Mouse (Mus musculus) adrenal gland (tissue): ENCODE measurements around the gene Gm10663.

Experiments used
- intact Hi-C: fragments of 180-260 bp; cut with DNase I; formaldehyde crosslinking; loops from one replicate; pipeline ENCODE4 v1.15.1; 2025
- microRNA-seq, 2 experiments: library from miRNA; unstranded; fragments of <30 nt; microRNA quantifications; one replicate each; pipeline ENCODE4; 2019

The Gm10663 gene

GRCm38 (mm10) chr8:65085680-65086079 lies 10.8 kb downstream of the Gm10663 start:
- intact Hi-C loops = no loop called here

DNA sequence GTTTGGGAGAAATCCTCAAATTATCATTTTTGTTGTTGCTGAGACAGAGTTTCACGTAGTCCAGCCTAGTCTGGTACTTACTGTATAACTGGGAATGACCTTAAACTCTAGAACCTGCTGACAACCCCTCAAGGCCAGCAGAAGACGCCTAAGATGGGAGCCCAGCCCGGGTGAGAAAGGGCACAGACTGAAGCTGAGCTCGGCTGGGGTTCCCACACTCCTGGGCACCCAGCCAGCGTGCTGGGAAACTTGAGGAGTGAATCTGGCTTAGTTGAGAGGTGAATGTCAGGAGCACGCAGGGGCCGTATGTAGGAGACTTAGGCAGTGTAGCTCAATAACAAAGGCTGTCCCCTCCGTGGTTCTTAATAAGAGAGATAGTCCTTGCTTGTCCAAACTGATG lies 12.9 kb downstream of the Gm10663 start:
- intact Hi-C loops = no loop called here

- intact Hi-C loops = no loop called here
Measured at GRCm38 (mm10) chr8:65088120-65088519, 13.3 kb downstream of the Gm10663 start.

GRCm38 (mm10) chr8:65089781-65090180 lies 14.9 kb downstream of the Gm10663 start:
- intact Hi-C loops = no loop called here

GRCm38 (mm10) chr8:65097760-65098415 lies 23.1 kb downstream of the Gm10663 start:
- intact Hi-C loops = no loop called here

- intact Hi-C loops = no loop called here
Measured at GRCm38 (mm10) chr8:65099735-65100134, 24.9 kb downstream of the Gm10663 start.

- intact Hi-C loops = no loop called here
Measured at GRCm38 (mm10) chr8:65103632-65104031, 28.8 kb downstream of the Gm10663 start.

- intact Hi-C loops = no loop called here
Measured at GRCm38 (mm10) chr8:65104041-65104440, 29.2 kb downstream of the Gm10663 start.

GRCm38 (mm10) chr8:65107936-65108718 lies 33.3 kb downstream of the Gm10663 start:
- intact Hi-C loops = no loop called here

DNA sequence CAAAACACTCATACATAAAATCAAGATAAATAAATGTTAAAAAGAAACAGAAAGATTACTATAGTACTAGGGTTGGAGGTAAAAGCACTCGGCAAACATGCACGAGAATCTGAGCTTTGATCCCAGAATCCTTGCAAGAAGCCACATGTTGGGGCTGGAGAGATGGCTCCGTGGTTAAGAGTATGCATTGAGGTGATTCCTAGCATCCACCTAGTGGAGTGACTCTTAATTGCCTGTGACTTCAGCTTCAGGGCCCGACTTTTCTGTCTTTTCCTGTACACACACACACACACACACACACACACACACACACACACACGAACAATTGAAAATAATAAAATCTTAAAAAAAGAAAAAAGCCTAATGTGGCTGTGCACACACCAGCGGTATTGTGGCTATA lies 34.1 kb downstream of the Gm10663 start:
- intact Hi-C loops = no loop called here

DNA sequence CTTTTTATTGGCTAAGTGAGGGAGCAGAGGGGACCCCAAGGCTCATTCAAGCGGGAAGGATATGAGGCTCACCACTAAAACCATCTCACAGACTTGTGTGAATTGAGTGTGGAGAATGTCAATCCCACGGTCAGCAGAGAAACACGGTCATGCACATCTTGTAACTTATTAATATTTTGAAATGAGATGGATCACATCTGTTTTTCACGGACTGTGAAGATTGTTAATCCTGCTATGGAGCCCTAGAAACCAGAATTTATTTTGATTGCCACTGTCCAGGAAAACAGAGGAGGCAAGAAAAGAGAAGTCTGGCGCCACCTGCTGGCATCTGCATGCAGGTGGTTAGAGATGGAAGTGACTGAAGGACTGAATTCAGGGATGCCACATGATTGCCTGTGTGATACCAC lies 35.5 kb downstream of the Gm10663 start:
- intact Hi-C loops = loop anchor here (2.0 kb wide), 1 partner anchor 87 kb away; no protein-coding TSS in a partner anchor

DNA sequence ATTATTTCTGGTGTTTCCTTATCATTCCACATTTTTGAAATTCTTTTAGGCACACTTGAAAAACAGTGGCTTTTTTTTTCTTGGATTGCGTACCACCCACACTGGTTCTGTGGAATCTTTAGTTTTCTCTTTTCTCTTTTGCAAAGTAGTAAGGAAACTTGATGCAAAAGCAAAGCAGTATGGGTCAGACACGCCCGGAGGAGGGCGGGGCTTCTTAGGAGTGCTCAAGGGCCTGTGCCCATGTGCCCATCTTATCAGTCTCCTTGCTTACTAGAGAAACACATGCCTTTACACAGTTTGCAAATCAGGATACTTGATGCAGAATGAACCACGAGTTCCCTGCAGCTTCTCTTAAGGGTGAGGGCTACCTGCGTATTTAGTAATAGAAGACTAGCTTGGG lies 37.3 kb downstream of the Gm10663 start:
- intact Hi-C loops = no loop called here

GRCm38 (mm10) chr8:65126014-65126413 lies 51.2 kb downstream of the Gm10663 start:
- intact Hi-C loops = no loop called here

DNA sequence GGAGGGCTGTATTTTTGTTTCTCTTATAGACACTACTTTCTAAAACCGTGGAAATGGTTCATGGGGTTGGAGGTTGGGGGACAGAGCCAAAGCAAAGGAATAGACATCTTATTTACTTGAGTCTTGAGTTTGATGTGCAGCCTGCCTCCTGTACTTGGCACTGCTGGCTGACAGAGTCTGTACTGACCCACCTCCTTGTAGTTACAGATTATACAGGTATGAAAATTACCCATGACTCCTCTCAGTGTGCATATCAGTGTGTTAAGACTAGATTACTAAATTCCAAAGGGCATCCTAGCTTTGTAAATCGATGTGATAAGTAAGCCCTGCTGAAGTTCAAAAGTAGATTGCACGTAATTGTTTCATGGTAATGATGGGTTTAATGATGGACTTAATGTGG lies 51.6 kb downstream of the Gm10663 start:
- intact Hi-C loops = no loop called here

Small RNA genes within 50 kb of the gene (microRNA-seq; reads per million reads assigned to microRNA genes)
- 0 reads per million in 2 experiments for gene Gm24333
